Mouse (Mus musculus) bone marrow, adult 2 months (tissue): ENCODE data around the gene Mogat1. TPM values are rescaled to one million over a fixed set of nuclear protein-coding genes. Genes with fewer than 3 reads are reported as not detected.

Experiments
- H3K27ac ChIP-seq: fragments of 200-500 bp; 2 replicates; pipeline ENCODE4 v1.5.1; 2012; ENCODE audit warnings: low read depth, mild to moderate bottlenecking, control low read depth, inconsistent platforms, low read length; ENCODE audit not compliant: control insufficient read depth, poor library complexity, insufficient read depth
- H3K4me1 ChIP-seq: fragments of 200-500 bp; 2 replicates; pipeline ENCODE4 v1.6.1; 2011; ENCODE audit warnings: low read length; ENCODE audit not compliant: control insufficient read depth, insufficient read depth
- H3K4me3 ChIP-seq: fragments of 200-500 bp; replicated peaks from 2 replicates; pipeline ENCODE3; 2011; ENCODE audit warnings: mild to moderate bottlenecking, low read depth, low read length, control low read depth; ENCODE audit not compliant: control insufficient read depth
- CTCF ChIP-seq: fragments of 200-500 bp; IDR thresholded peaks from 2 replicates; pipeline ENCODE4 v1.5.1; 2011; ENCODE audit warnings: low read length, control low read depth; ENCODE audit not compliant: control insufficient read depth, insufficient read depth
- POLR2A ChIP-seq: fragments of 200-500 bp; IDR thresholded peaks from 2 replicates; pipeline ENCODE4 v1.6.1; 2011; ENCODE audit warnings: low read depth, mild to moderate bottlenecking, control low read depth, low read length, borderline replicate concordance; ENCODE audit not compliant: control insufficient read depth
- WGBS: fragments of 180-500 bp; shearing (Covaris S2); methylation state at CpG from one replicate; pipeline ENCODE4 v1.1.7; 2018; 5-methylcytosine and 5-hydroxymethylcytosine counted together
- polyA plus RNA-seq: library from polyadenylated mRNA; stranded (reverse); fragments of >200 nt; gene quantifications from 2 replicates; pipeline ENCODE4 v1.2.4, GENCODE M21; 2011; ENCODE audit warnings: low replicate concordance; ENCODE audit not compliant: missing spikeins, insufficient read depth, insufficient read length

Mogat1 gene
- polyA plus RNA-seq, 1 experiment: not detected

- Histone ChIP-seq H3K27ac (no peak overlapping the region), H3K4me1 (no peaks in the 10 kb centered on the region), H3K4me3 (no peak overlapping the region)
- TF ChIP-seq POLR2A (no peak), CTCF (no peak)
- 86% methylated on average over 6 of the region's 6 CpGs for WGBS
Observed at GRCm38 (mm10) chr1:78502527-78502926, 8.3 kb upstream of the Mogat1 start.

GRCm38 (mm10) chr1:78507137-78507536, 3.7 kb upstream of the Mogat1 start:
- H3K4me1 ChIP-seq: no peaks in the 10 kb centered on the region
- no peak overlapping the region for H3K4me3 ChIP-seq
- 37% methylated on average over 1 of the region's 1 CpGs for WGBS
- H3K27ac ChIP-seq: no peak overlapping the region
- TF ChIP-seq POLR2A: no peak
- no peak for TF ChIP-seq CTCF

- no peak for TF ChIP-seq POLR2A
- no peak for TF ChIP-seq CTCF
- no peak within 1 kb of the TSS for H3K27ac ChIP-seq
- H3K4me3 ChIP-seq: no peak within 1 kb of the TSS
- no peaks in the 10 kb centered on the region for H3K4me1 ChIP-seq
- 6% methylated on average over 25 of the region's 25 CpGs for WGBS
Observed at GRCm38 (mm10) chr1:78511621-78512160, 900 bp downstream of the Mogat1 start, which contains the start of gene BC035947. BC035947 (minus strand) TSS chr1:78512158.

- 73% methylated on average over 8 of the region's 8 CpGs for WGBS
Observed at GRCm38 (mm10) chr1:78512756-78513155, 2.0 kb downstream of the Mogat1 start.

GRCm38 (mm10) chr1:78518907-78519306, 8.1 kb downstream of the Mogat1 start:
- Histone ChIP-seq H3K4me3 (no peak overlapping the region), H3K4me1 (no peaks in the 10 kb centered on the region), H3K27ac (no peak overlapping the region)
- TF ChIP-seq POLR2A (no peak), CTCF (no peak)
- 74% methylated on average over 7 of the region's 7 CpGs for WGBS

More at GRCm38 (mm10) chr1:78512756-78513155, 2.0 kb downstream of the Mogat1 start:
- TF ChIP-seq POLR2A: no peak
- TF ChIP-seq CTCF: no peak
- Histone ChIP-seq H3K4me3 (no peak overlapping the region), H3K4me1 (no peaks in the 10 kb centered on the region), H3K27ac (no peak overlapping the region)

GRCm38 (mm10) chr1:78525189-78525886, 14.5 kb downstream of the Mogat1 start:
- TF ChIP-seq POLR2A (no peak), CTCF (peak; percentile 86)
- Histone ChIP-seq H3K4me3 (no peak overlapping the region), H3K27ac (no peak overlapping the region), H3K4me1 (no peaks in the 10 kb centered on the region)
- 50% methylated on average over 23 of the region's 23 CpGs for WGBS

- no peak overlapping the region for H3K27ac ChIP-seq
- H3K4me3 ChIP-seq: no peak overlapping the region
- TF ChIP-seq POLR2A (no peak), CTCF (no peak)
- WGBS: 87% methylated on average over 3 of the region's 3 CpGs
- H3K4me1 ChIP-seq: no peaks in the 10 kb centered on the region
Observed at GRCm38 (mm10) chr1:78528356-78528755, 17.6 kb downstream of the Mogat1 start.

DNA sequence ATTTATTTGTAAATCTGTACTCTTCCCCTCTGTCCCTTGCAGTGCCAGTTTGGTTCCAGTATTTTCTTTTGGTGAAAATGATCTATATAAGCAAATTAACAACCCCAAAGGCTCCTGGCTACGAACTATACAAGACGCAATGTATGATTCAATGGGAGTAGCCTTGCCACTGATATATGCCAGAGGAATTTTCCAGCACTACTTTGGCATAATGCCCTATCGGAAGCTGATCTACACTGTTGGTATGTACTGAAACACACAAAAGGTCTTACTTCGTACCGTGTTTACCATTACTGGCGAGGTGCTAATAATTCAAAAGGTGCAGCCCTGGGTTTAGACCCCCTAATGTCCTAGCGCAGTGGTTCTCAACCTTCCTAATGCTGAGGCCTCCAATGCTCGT, 18.2 kb downstream of the Mogat1 start:
- H3K27ac ChIP-seq: no peak overlapping the region
- no peaks in the 10 kb centered on the region for H3K4me1 ChIP-seq
- H3K4me3 ChIP-seq: no peak overlapping the region
- no peak for TF ChIP-seq CTCF
- no peak for TF ChIP-seq POLR2A
- WGBS: 88% methylated on average over 8 of the region's 8 CpGs
